Mouse (Mus musculus): ENCODE results near the gene Gm26558. TPM values are rescaled to one million over a fixed set of nuclear protein-coding genes. Genes with fewer than 3 reads are reported as not detected.

Gm26558 gene
- 0.52 TPM in 1 of 2 replicates, not detected in the other for total RNA-seq (2021)
- long read RNA-seq: 0 reads

GRCm38 (mm10) chr2:70661715-70662495 is at the start of gene Gm26558:
TSS of gene Gm26558 (minus strand) at chr2:70662108.
- no peak for DNase-seq

- no peak for DNase-seq
Measured at GRCm38 (mm10) chr2:70710878-70711277, 49.0 kb upstream of the Gm26558 start.

- no peak for DNase-seq
Measured at GRCm38 (mm10) chr2:70710236-70710635, 48.3 kb upstream of the Gm26558 start.

GRCm38 (mm10) chr2:70708986-70709730 is 47.2 kb upstream of the Gm26558 start:
- DNase-seq: no peak

GRCm38 (mm10) chr2:70702403-70702802 is 40.5 kb upstream of the Gm26558 start:
- DNase-seq: no peak

- no peak for DNase-seq
Measured at GRCm38 (mm10) chr2:70701571-70701970, 39.7 kb upstream of the Gm26558 start.

GRCm38 (mm10) chr2:70700851-70701250 is 38.9 kb upstream of the Gm26558 start:
- DNase-seq: no peak

GRCm38 (mm10) chr2:70695712-70696111 is 33.8 kb upstream of the Gm26558 start:
- no peak for DNase-seq

GRCm38 (mm10) chr2:70690195-70690594 is 28.3 kb upstream of the Gm26558 start:
- no peak for DNase-seq

GRCm38 (mm10) chr2:70688454-70689078 is 26.7 kb upstream of the Gm26558 start:
- no peak for DNase-seq

- no peak for DNase-seq
Measured at GRCm38 (mm10) chr2:70682324-70682723, 20.4 kb upstream of the Gm26558 start.

- DNase-seq: no peak
Measured at GRCm38 (mm10) chr2:70673445-70674126, 11.7 kb upstream of the Gm26558 start.

- no peak for DNase-seq
Measured at GRCm38 (mm10) chr2:70672476-70672875, 10.6 kb upstream of the Gm26558 start.

GRCm38 (mm10) chr2:70669896-70670295 is 8.0 kb upstream of the Gm26558 start:
- DNase-seq: no peak

- no peak for DNase-seq
Measured at GRCm38 (mm10) chr2:70669241-70669640, 7.3 kb upstream of the Gm26558 start.

GRCm38 (mm10) chr2:70667016-70667415 is 5.1 kb upstream of the Gm26558 start:
- DNase-seq: no peak

GRCm38 (mm10) chr2:70663764-70664163 is 1.9 kb upstream of the Gm26558 start:
- no peak for DNase-seq

GRCm38 (mm10) chr2:70660887-70661714 is 807 bp downstream of the Gm26558 start, which contains the start of gene Gorasp2:
TSS of gene Gorasp2 (plus strand) at chr2:70661576.
- DNase-seq: peak; percentile 96

- DNase-seq: no peak
Measured at GRCm38 (mm10) chr2:70657083-70657482, 4.8 kb downstream of the Gm26558 start.

GRCm38 (mm10) chr2:70651820-70652219 is 10.1 kb downstream of the Gm26558 start:
- no peak for DNase-seq

- DNase-seq: no peak
Measured at GRCm38 (mm10) chr2:70649471-70649870, 12.4 kb downstream of the Gm26558 start.
